ENCODE assay signal across 25 mouse cellular contexts in the genomic region with DNA sequence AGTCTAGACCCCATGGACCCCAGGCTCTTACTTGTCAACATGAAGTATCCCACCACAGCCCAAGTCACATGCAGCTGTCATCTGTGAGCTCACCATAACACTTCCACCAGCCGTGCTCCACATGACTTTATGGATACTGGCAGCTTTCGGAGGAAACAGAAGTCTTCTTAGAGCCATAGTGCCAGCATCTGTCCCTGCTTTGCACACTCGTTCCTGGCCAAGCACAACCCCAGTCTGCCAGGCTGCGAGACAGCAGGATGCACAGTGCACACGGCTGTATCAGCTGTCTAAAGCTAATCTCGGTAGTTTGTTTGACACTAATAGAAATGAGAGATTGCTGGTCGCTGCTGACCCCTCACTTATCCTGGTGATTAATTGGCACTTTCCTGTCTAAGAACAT.
A peak's percentile ranks its signal among the peaks of the same experiment; 100 is the strongest.
DNase-seq lines count a peak whose midpoint lies in the region; ATAC-seq and TF ChIP-seq lines count a peak whose summit lies in the region.
"Had no signal": no experiment of that assay in that cellular context is flagged by ENCODE, and none has a peak within 500 bp of the region (broad histone marks: within the 10 kb centered on the region; RNA-seq: fewer than 3 reads in every experiment).

No protein-coding gene starts in this region.

- no peaks in the 10 kb centered on the region for H3K4me1 ChIP-seq in forebrain, postnatal 0 days (ENCODE audit: insufficient read depth)
- no peaks in the 10 kb centered on the region for H3K4me1 ChIP-seq in forebrain, embryonic 10.5 days
- no peaks in the 10 kb centered on the region for H3K4me1 ChIP-seq in midbrain, postnatal 0 days (ENCODE audit: insufficient read depth, low read length)
- H3K4me1 ChIP-seq in midbrain, embryonic 10.5 days, result no peaks in the 10 kb centered on the region
- H3K4me1 ChIP-seq: embryonic facial prominence, embryonic 12.5 days; forebrain, embryonic 12.5 days; forebrain, embryonic 15.5 days; heart, embryonic 10.5 days; heart, embryonic 13.5 days; hindbrain, embryonic 15.5 days had no signal

- H3K4me3 ChIP-seq in forebrain, postnatal 0 days (ENCODE audit: low read depth, low read length), result no peak overlapping the region
- no peak overlapping the region for H3K4me3 ChIP-seq in forebrain, embryonic 10.5 days
- H3K4me3 ChIP-seq in midbrain, postnatal 0 days (ENCODE audit: low read depth, low read length), result no peak overlapping the region
- no peak overlapping the region for H3K4me3 ChIP-seq in midbrain, embryonic 10.5 days
- H3K4me3 ChIP-seq: embryonic facial prominence, embryonic 12.5 days; embryonic facial prominence, embryonic 15.5 days; forebrain, embryonic 12.5 days; forebrain, embryonic 15.5 days; heart, adult 2 months; heart, embryonic 10.5 days; heart, embryonic 13.5 days; hindbrain, embryonic 15.5 days had no signal

- WGBS in forebrain, postnatal 0 days, result 59% methylated on average over 7 of the region's 7 CpGs
- 88% methylated on average over 7 of the region's 7 CpGs for WGBS in forebrain, embryonic 10.5 days
- WGBS in midbrain, postnatal 0 days, result 81% methylated on average over 7 of the region's 7 CpGs
- WGBS in midbrain, embryonic 10.5 days, result 92% methylated on average over 7 of the region's 7 CpGs

- H3K9me3 ChIP-seq in forebrain, postnatal 0 days (ENCODE audit: low read length), result no peaks in the 10 kb centered on the region
- H3K9me3 ChIP-seq in forebrain, embryonic 10.5 days, result no peaks in the 10 kb centered on the region
- H3K9me3 ChIP-seq in midbrain, postnatal 0 days (ENCODE audit: low read length), result no peaks in the 10 kb centered on the region
- H3K9me3 ChIP-seq in midbrain, embryonic 10.5 days (replicated peaks), result no peaks in the 10 kb centered on the region
- H3K9me3 ChIP-seq: embryonic facial prominence, embryonic 12.5 days; embryonic facial prominence, embryonic 15.5 days; forebrain, embryonic 12.5 days; forebrain, embryonic 15.5 days; heart, embryonic 10.5 days; heart, embryonic 13.5 days; hindbrain, embryonic 15.5 days had no signal

- no peaks in the 10 kb centered on the region for H3K36me3 ChIP-seq in forebrain, postnatal 0 days (ENCODE audit: insufficient read depth)
- no peaks in the 10 kb centered on the region for H3K36me3 ChIP-seq in forebrain, embryonic 10.5 days (replicated peaks)
- H3K36me3 ChIP-seq in midbrain, postnatal 0 days (ENCODE audit: insufficient read depth, low read length), result no peaks in the 10 kb centered on the region
- no peaks in the 10 kb centered on the region for H3K36me3 ChIP-seq in midbrain, embryonic 10.5 days
- H3K36me3 ChIP-seq: embryonic facial prominence, embryonic 12.5 days; embryonic facial prominence, embryonic 15.5 days; forebrain, embryonic 12.5 days; forebrain, embryonic 15.5 days; heart, embryonic 10.5 days; heart, embryonic 13.5 days; hindbrain, embryonic 15.5 days had no signal

- no peak overlapping the region for H3K4me2 ChIP-seq in forebrain, postnatal 0 days (ENCODE audit: low read depth)
- H3K4me2 ChIP-seq in midbrain, postnatal 0 days (ENCODE audit: low read depth, low read length, poor library complexity, severe bottlenecking), result no peak overlapping the region
- H3K4me2 ChIP-seq: embryonic facial prominence, embryonic 12.5 days; embryonic facial prominence, embryonic 15.5 days; forebrain, embryonic 12.5 days; forebrain, embryonic 15.5 days; heart, embryonic 13.5 days; hindbrain, embryonic 15.5 days had no signal

- TF ChIP-seq CTCF in forebrain, postnatal 0 days (IDR thresholded peaks at IDR 0.05; ENCODE audit: low read depth), result no peak
- TF ChIP-seq CTCF in midbrain, postnatal 0 days (IDR thresholded peaks at IDR 0.05), result no peak

- H3K27me3 ChIP-seq in forebrain, postnatal 0 days (ENCODE audit: insufficient read depth, low read length), result no peaks in the 10 kb centered on the region; the same call in 1 of the 2 replicates
- H3K27me3 ChIP-seq in forebrain, embryonic 10.5 days (ENCODE audit: poor library complexity, severe bottlenecking), result no peaks in the 10 kb centered on the region
- H3K27me3 ChIP-seq in midbrain, postnatal 0 days (ENCODE audit: insufficient read depth, low read length), result no peaks in the 10 kb centered on the region
- H3K27me3 ChIP-seq in midbrain, embryonic 10.5 days (ENCODE audit: low read depth, poor library complexity, severe bottlenecking), result no peaks in the 10 kb centered on the region
- H3K27me3 ChIP-seq: embryonic facial prominence, embryonic 12.5 days; embryonic facial prominence, embryonic 15.5 days; forebrain, embryonic 12.5 days; forebrain, embryonic 15.5 days; heart, embryonic 13.5 days; hindbrain, embryonic 15.5 days had no signal

- H3K27ac ChIP-seq in forebrain, postnatal 0 days (ENCODE audit: low read depth, low read length), result no peak overlapping the region
- H3K27ac ChIP-seq in forebrain, embryonic 10.5 days, result no peak overlapping the region
- no peak overlapping the region for H3K27ac ChIP-seq in midbrain, postnatal 0 days (ENCODE audit: low read depth, low read length)
- H3K27ac ChIP-seq in midbrain, embryonic 10.5 days (replicated peaks), result no peak overlapping the region
- H3K27ac ChIP-seq: embryonic facial prominence, embryonic 12.5 days; embryonic facial prominence, embryonic 15.5 days; forebrain, embryonic 12.5 days; forebrain, embryonic 15.5 days; heart, adult 2 months; heart, embryonic 10.5 days; heart, embryonic 13.5 days; hindbrain, embryonic 15.5 days had no signal

- DNase-seq in forebrain, postnatal 0 days, result peak; percentile 34
- no peak for DNase-seq in forebrain, embryonic 10.5 days (ENCODE audit: extremely low spot score, low spot score)
- DNase-seq in layer of hippocampus, adult 9-11 months, result peak; percentile 35
- DNase-seq in layer of hippocampus, adult 9-10 months (ENCODE audit: low spot score), result no peak
- peak; percentile 60 for DNase-seq in midbrain, postnatal 0 days (ENCODE audit: low spot score)
- DNase-seq in midbrain, embryonic 10.5 days (ENCODE audit: low spot score), result no peak
- DNase-seq in brain, adult 2 months (ENCODE audit: low read depth, low spot score), result peak; percentile 25
- DNase-seq: adrenal gland, adult 8-10 months; adrenal gland, postnatal 25 days; cerebellum, adult 18-20 months; cerebellum, adult 9-11 months; gastrocnemius, postnatal 10 days; gastrocnemius, postnatal 36 days; heart, adult 2 months; heart, postnatal 14 days; heart, postnatal 4 days had no signal

- no peak overlapping the region for H3K9ac ChIP-seq in forebrain, postnatal 0 days
- no peak overlapping the region for H3K9ac ChIP-seq in midbrain, postnatal 0 days (replicated peaks; ENCODE audit: low read length, poor library complexity, severe bottlenecking)
- H3K9ac ChIP-seq: embryonic facial prominence, embryonic 12.5 days; embryonic facial prominence, embryonic 15.5 days; forebrain, embryonic 12.5 days; forebrain, embryonic 15.5 days; heart, embryonic 13.5 days; hindbrain, embryonic 15.5 days had no signal

- ATAC-seq in forebrain, postnatal 0 days, result 0 out of 2 replicates have a peak, but pooled peaks have one; percentile 10
- no peak for ATAC-seq in midbrain, postnatal 0 days (ENCODE audit: low FRiP score)
- no peak for ATAC-seq in CD4-positive, CD25-positive, alpha-beta regulatory T cell, adult 4 months
- ATAC-seq: activated CD4-positive, CD25-positive, alpha-beta regulatory T cell, adult 4 months; forebrain, embryonic 15.5 days had no signal

Comparison
In these comparisons a context has a peak if more than half of its experiments do, and no peak if none do; other contexts are left out.
1. DNase-seq: peak in forebrain, postnatal 0 days (single experiment), layer of hippocampus, adult 9-11 months (single experiment), midbrain, postnatal 0 days (single experiment) and brain, adult 2 months (single experiment); none in forebrain, embryonic 10.5 days (single experiment), layer of hippocampus, adult 9-10 months (single experiment) and midbrain, embryonic 10.5 days (single experiment).